In genomic region chr10:4724851-4725250, GRCm38 (mm10) we compare ENCODE assay signal across 8 mouse cellular contexts.
DNase-seq lines count a peak whose midpoint lies in the region; ATAC-seq and TF ChIP-seq lines count a peak whose summit lies in the region.
"Had no signal": no experiment of that assay in that cellular context is flagged by ENCODE, and none has a peak within 500 bp of the region (broad histone marks: within the 10 kb centered on the region; RNA-seq: fewer than 3 reads in every experiment).

No protein-coding gene starts in this region.

- ATAC-seq in Patski: no peak
- 0 out of 2 replicates have a peak, but pooled peaks have one; percentile 35 for ATAC-seq in megakaryocyte, adult 5-6 weeks (ENCODE audit: poor library complexity, severe bottlenecking)

- no peaks in the 10 kb centered on the region for H3K4me1 ChIP-seq in E14TG2a.4 (replicated peaks; ENCODE audit: low read depth, low read length)

- no peaks in the 10 kb centered on the region for H3K36me3 ChIP-seq in E14TG2a.4 (ENCODE audit: insufficient read depth, low read length)

- H3K27me3 ChIP-seq in E14TG2a.4 (ENCODE audit: insufficient read depth, low read length): no peaks in the 10 kb centered on the region
- peaks cover 12% of the 10 kb centered on the region for H3K27me3 ChIP-seq in Patski

- intact Hi-C loops in left cerebral cortex, postnatal 36 days (cut with DNase I): no loop called here

- TF ChIP-seq CTCF in layer of hippocampus, adult 2 months (conservative IDR thresholded peaks at IDR 0.05): peak; percentile 71
- TF ChIP-seq CTCF in E14TG2a.4 (conservative IDR thresholded peaks at IDR 0.05; ENCODE audit: low read length) (peak; percentile 55), Patski (IDR thresholded peaks at IDR 0.05) (peak; percentile 49)

- H3K4me3 ChIP-seq in layer of hippocampus, adult 2 months: no peak overlapping the region
- no peak overlapping the region for H3K4me3 ChIP-seq in E14TG2a.4 (replicated peaks; ENCODE audit: low read length)

- CTCF ChIA-PET in Patski (lab: Charles Lee): interaction anchor here (0.8 to 1.6 kb wide), 5 partner anchors 9 to 22 kb away, joined by 3 to 4 read pairs (median 3); no protein-coding TSS in a partner anchor

- no peak overlapping the region for H3K27ac ChIP-seq in layer of hippocampus, adult 2 months

- no peaks in the 10 kb centered on the region for H3K9me3 ChIP-seq in E14TG2a.4 (ENCODE audit: low read length)

- in situ Hi-C loops in Patski (cut with MboI; ENCODE audit: low pct_unique_long_range_greater_than_20kb): no loop called here

- POLR2A ChIA-PET in Patski (lab: Charles Lee): no interaction called here

- DNase-seq in layer of hippocampus, adult 2 months (ENCODE audit: low spot score in 2 of 2): no peak
- no peak for DNase-seq in layer of hippocampus, adult 9-10 months (ENCODE audit: low spot score)
- DNase-seq in Patski (ENCODE audit: low read depth, low spot score): no peak
- DNase-seq in left cerebral cortex, postnatal 36 days (ENCODE audit: low spot score in 2 of 2): no peak
- no peak for DNase-seq in adrenal gland, postnatal 4 days (ENCODE audit: low spot score in 2 of 2)
- DNase-seq: gastrocnemius, postnatal 10 days had no signal
